Mouse (Mus musculus): ENCODE data around the gene Drc3. TPM values are rescaled to one million over a fixed set of nuclear protein-coding genes. Genes with fewer than 3 reads are reported as not detected.

Drc3 gene
- 42.8 TPM for polyA plus RNA-seq (2014; fragmentation: Illumina TruSeq; extraction: RNeasy Lipid Tissue Mini Kit (QIAGEN cat#74804); ENCODE audit: low read depth, low replicate concordance)

GRCm38 (mm10) chr11:60352559-60353411, at the start of gene Drc3, which contains the start of gene Tom1l2:
Gene Drc3, plus strand, starts transcription at chr11:60353329.
Gene Tom1l2, minus strand, starts transcription at chr11:60352905.

GRCm38 (mm10) chr11:60416963-60417716, 64.0 kb downstream of the Drc3 start, which contains the start of gene Gid4:
Gene Gid4, plus strand, starts transcription at chr11:60417145.

GRCm38 (mm10) chr11:60417717-60418472, 64.8 kb downstream of the Drc3 start, which contains the start of gene Atpaf2:
Gene Atpaf2, minus strand, starts transcription at chr11:60418457.

Other genes starting within 250 kb of the Drc3 start
- 0.60 TPM for gene Rai1, start 248.3 kb upstream of the Drc3 start, polyA plus RNA-seq (2014; fragmentation: Illumina TruSeq; extraction: RNeasy Lipid Tissue Mini Kit (QIAGEN cat#74804); ENCODE audit: low read depth, low replicate concordance)
- 0.25 TPM for gene Srebf1, start 130.7 kb upstream of the Drc3 start, polyA plus RNA-seq (2014; fragmentation: Illumina TruSeq; extraction: RNeasy Lipid Tissue Mini Kit (QIAGEN cat#74804); ENCODE audit: low read depth, low replicate concordance)
- gene Tom1l2, start 424 bp upstream of the Drc3 start, polyA plus RNA-seq (2014; fragmentation: Illumina TruSeq; extraction: RNeasy Lipid Tissue Mini Kit (QIAGEN cat#74804); ENCODE audit: low read depth, low replicate concordance) = 4.8 TPM
- gene Gid4, start 63.8 kb downstream of the Drc3 start, polyA plus RNA-seq (2014; fragmentation: Illumina TruSeq; extraction: RNeasy Lipid Tissue Mini Kit (QIAGEN cat#74804); ENCODE audit: low read depth, low replicate concordance) = 68.4 TPM
- gene Atpaf2, start 65.1 kb downstream of the Drc3 start, polyA plus RNA-seq (2014; fragmentation: Illumina TruSeq; extraction: RNeasy Lipid Tissue Mini Kit (QIAGEN cat#74804); ENCODE audit: low read depth, low replicate concordance) = 40.8 TPM
- gene Drg2, start 101.3 kb downstream of the Drc3 start, polyA plus RNA-seq (2014; fragmentation: Illumina TruSeq; extraction: RNeasy Lipid Tissue Mini Kit (QIAGEN cat#74804); ENCODE audit: low read depth, low replicate concordance) = 22.3 TPM
- 1.4 TPM for gene Myo15, start 116.0 kb downstream of the Drc3 start, polyA plus RNA-seq (2014; fragmentation: Illumina TruSeq; extraction: RNeasy Lipid Tissue Mini Kit (QIAGEN cat#74804); ENCODE audit: low read depth, low replicate concordance)
- 23.2 TPM for gene Alkbh5, start 183.1 kb downstream of the Drc3 start, polyA plus RNA-seq (2014; fragmentation: Illumina TruSeq; extraction: RNeasy Lipid Tissue Mini Kit (QIAGEN cat#74804); ENCODE audit: low read depth, low replicate concordance)

Data from testis, adult 10 weeks (tissue).